Mouse (Mus musculus): ENCODE data around the gene Parm1. TPM values are rescaled to one million over a fixed set of nuclear protein-coding genes. Genes with fewer than 3 reads are reported as not detected.

Gene Parm1
- 4.4 and 12.2 TPM in 2 replicates for polyA plus RNA-seq (2012; rRNA removed; ENCODE audit: low replicate concordance)

GRCm38 (mm10) chr5:91517480-91518301 is at the start of gene Parm1:
Gene Parm1, plus strand, starts transcription at chr5:91517615.

Other genes with a start within 250 kb of the Parm1 start
- 0.77 and 2.1 TPM in 2 replicates for gene Btc, start 114.6 kb upstream of the Parm1 start, polyA plus RNA-seq (2012; rRNA removed; ENCODE audit: low replicate concordance)